Mouse (Mus musculus) macrophage (primary cell): ENCODE results near the gene Rnf216. TPM values are rescaled to one million over a fixed set of nuclear protein-coding genes. Genes with fewer than 3 reads are reported as not detected.

Experiments used
- H3K27ac ChIP-seq: fragments of 350-480 bp; formaldehyde crosslinking; 2 replicates; pipeline ENCODE4 v1.9.0; 2021
- H3K36me3 ChIP-seq: fragments of 350-480 bp; formaldehyde crosslinking; 2 replicates; pipeline ENCODE4 v1.9.0; 2021; ENCODE audit errors: inconsistent target
- H3K4me3 ChIP-seq: fragments of 350-480 bp; formaldehyde crosslinking; 2 replicates; pipeline ENCODE4 v1.9.0; 2021; ENCODE audit errors: inconsistent target
- H3K79me2 ChIP-seq: fragments of 350-480 bp; formaldehyde crosslinking; 2 replicates; pipeline ENCODE4 v1.9.0; 2021; ENCODE audit errors: inconsistent target
- WGBS: methylation state at CpG from one replicate; pipeline ENCODE4 v1.1.7; 2026; ENCODE audit warnings: inconsistent platforms; ENCODE audit not compliant: missing documents; 5-methylcytosine and 5-hydroxymethylcytosine counted together
- polyA plus RNA-seq: library from polyadenylated mRNA; stranded (reverse); fragments of 250-400 nt; gene quantifications from 3 replicates; pipeline ENCODE4 v1.2.4, GENCODE M21; 2018; ENCODE audit warnings: inconsistent platforms

The Rnf216 gene
- polyA plus RNA-seq, 1 experiment from 2014 or later: 26.2 TPM

- H3K36me3 ChIP-seq: no peaks in the 10 kb centered on the region
- WGBS: 18% methylated on average over 42 of the region's 44 CpGs
- no peak within 1 kb of the TSS for H3K27ac ChIP-seq
- H3K4me3 ChIP-seq: no peak within 1 kb of the TSS
- H3K79me2 ChIP-seq: no peaks in the 10 kb centered on the region
These were observed 152.9 kb downstream of the Rnf216 start, which contains the start of gene Fscn1 for GRCm38 (mm10) chr5:142959576-142960556. TSS of gene Fscn1 (plus strand) at chr5:142960343.

GRCm38 (mm10) chr5:142959156-142959555 is 153.6 kb downstream of the Rnf216 start:
- Histone ChIP-seq H3K36me3 (no peaks in the 10 kb centered on the region), H3K27ac (no peak overlapping the region), H3K79me2 (no peaks in the 10 kb centered on the region), H3K4me3 (no peak overlapping the region)
- 94% methylated on average over 4 of the region's 4 CpGs for WGBS

GRCm38 (mm10) chr5:142958464-142958863 is 154.3 kb downstream of the Rnf216 start:
- Histone ChIP-seq H3K4me3 (no peak overlapping the region), H3K36me3 (no peaks in the 10 kb centered on the region), H3K79me2 (no peaks in the 10 kb centered on the region), H3K27ac (no peak overlapping the region)
- WGBS: 95% methylated on average over 14 of the region's 14 CpGs

- Histone ChIP-seq H3K27ac (no peak overlapping the region), H3K36me3 (no peaks in the 10 kb centered on the region), H3K79me2 (no peaks in the 10 kb centered on the region), H3K4me3 (no peak overlapping the region)
- 73% methylated on average over 6 of the region's 6 CpGs for WGBS
These were observed 155.7 kb downstream of the Rnf216 start for GRCm38 (mm10) chr5:142956956-142957703.

GRCm38 (mm10) chr5:142953641-142954040 is 159.2 kb downstream of the Rnf216 start:
- Histone ChIP-seq H3K4me3 (no peak overlapping the region), H3K27ac (no peak overlapping the region), H3K36me3 (no peaks in the 10 kb centered on the region), H3K79me2 (no peaks in the 10 kb centered on the region)
- 65% methylated on average over 3 of the region's 3 CpGs for WGBS

GRCm38 (mm10) chr5:142950405-142950804 is 162.4 kb downstream of the Rnf216 start:
- Histone ChIP-seq H3K79me2 (no peaks in the 10 kb centered on the region), H3K4me3 (no peak overlapping the region), H3K27ac (no peak overlapping the region), H3K36me3 (no peaks in the 10 kb centered on the region)
- WGBS: 90% methylated on average over 6 of the region's 6 CpGs

GRCm38 (mm10) chr5:142949580-142949979 is 163.2 kb downstream of the Rnf216 start:
- WGBS: 76% methylated on average over 6 of the region's 6 CpGs
- no peak overlapping the region for H3K27ac ChIP-seq
- no peaks in the 10 kb centered on the region for H3K79me2 ChIP-seq
- no peaks in the 10 kb centered on the region for H3K36me3 ChIP-seq
- H3K4me3 ChIP-seq: no peak overlapping the region

- H3K27ac ChIP-seq: no peak overlapping the region
- WGBS: 89% methylated on average over 7 of the region's 7 CpGs
These were observed 165.3 kb downstream of the Rnf216 start for GRCm38 (mm10) chr5:142947460-142947859.

GRCm38 (mm10) chr5:142944979-142945682 is 167.7 kb downstream of the Rnf216 start:
- no peaks in the 10 kb centered on the region for H3K79me2 ChIP-seq
- 75% methylated on average over 7 of the region's 8 CpGs for WGBS
- H3K4me3 ChIP-seq: no peak overlapping the region
- H3K36me3 ChIP-seq: no peaks in the 10 kb centered on the region
- H3K27ac ChIP-seq: no peak overlapping the region

More at GRCm38 (mm10) chr5:142947460-142947859, 165.3 kb downstream of the Rnf216 start:
- Histone ChIP-seq H3K79me2 (no peaks in the 10 kb centered on the region), H3K4me3 (no peak overlapping the region), H3K36me3 (no peaks in the 10 kb centered on the region)

Other genes starting within 250 kb of the Rnf216 start
- gene Fbxl18, start 217.6 kb downstream of the Rnf216 start, polyA plus RNA-seq: 2.5 to 5.4 TPM (median 3.5 TPM) in 3 replicates
- gene Actb, start 206.2 kb downstream of the Rnf216 start, polyA plus RNA-seq: 4,180 to 7,540 TPM (median 4,195 TPM) in 3 replicates
- 0.81 to 1.8 TPM (median 0.94 TPM) in 3 replicates for gene Fscn1, start 152.7 kb downstream of the Rnf216 start, polyA plus RNA-seq
- not detected in 3 replicates for gene Olfr718-ps1, start 34.6 kb upstream of the Rnf216 start, polyA plus RNA-seq
- 4.6 to 4.9 TPM (median 4.8 TPM) in 3 replicates for gene Rbak, start 67.8 kb upstream of the Rnf216 start, polyA plus RNA-seq
- not detected in 3 replicates for gene Spdye4b, start 68.0 kb upstream of the Rnf216 start, polyA plus RNA-seq
- not detected in 3 replicates for gene Spdye4a, start 113.9 kb upstream of the Rnf216 start, polyA plus RNA-seq
- gene Zfp12, start 122.2 kb upstream of the Rnf216 start, polyA plus RNA-seq: 4.7 to 6.0 TPM (median 5.2 TPM) in 3 replicates
- 2.5 TPM in 3 replicates for gene Zfp316, start 157.0 kb upstream of the Rnf216 start, polyA plus RNA-seq
- gene Zfp853, start 180.6 kb upstream of the Rnf216 start, polyA plus RNA-seq: not detected in 3 replicates
- gene E130309D02Rik, start 202.4 kb upstream of the Rnf216 start, polyA plus RNA-seq: 11.1 to 17.3 TPM (median 13.0 TPM) in 3 replicates
- gene Zdhhc4, start 216.3 kb upstream of the Rnf216 start, polyA plus RNA-seq: 26.9 to 33.6 TPM (median 31.4 TPM) in 3 replicates
- gene Grid2ip, start 244.3 kb upstream of the Rnf216 start, polyA plus RNA-seq: not detected in 3 replicates